Mouse (Mus musculus) cerebellum, adult 2 months (tissue): ENCODE measurements around the gene Bbs9. TPM values are rescaled to one million over a fixed set of nuclear protein-coding genes. Genes with fewer than 3 reads are reported as not detected.

Experiments
- DNase-seq, 2 experiments: peaks; one replicate each; pipeline ENCODE4 v3.0.0; 2021
- H3K27ac ChIP-seq: fragments of 200-500 bp; 2 replicates; pipeline ENCODE4 v1.5.1; 2012; ENCODE audit warnings: low read length, control low read depth, inconsistent platforms; ENCODE audit not compliant: insufficient read depth
- H3K27me3 ChIP-seq: fragments of 200-500 bp; 2 replicates; pipeline ENCODE4 v1.6.1; 2012; ENCODE audit warnings: inconsistent platforms, mild to moderate bottlenecking, low read length, moderate library complexity; ENCODE audit not compliant: control insufficient read depth, insufficient read depth
- H3K4me1 ChIP-seq: fragments of 200-500 bp; 2 replicates; pipeline ENCODE4 v1.6.1; 2011; ENCODE audit warnings: low read length; ENCODE audit not compliant: control insufficient read depth, insufficient read depth
- H3K4me3 ChIP-seq: fragments of 200-500 bp; replicated peaks from 2 replicates; pipeline ENCODE3; 2011; ENCODE audit warnings: mild to moderate bottlenecking, low read depth, low read length, control low read depth; ENCODE audit not compliant: insufficient read depth
- CTCF ChIP-seq: fragments of 200-500 bp; IDR thresholded peaks from 2 replicates; pipeline ENCODE4 v1.5.1; 2011; ENCODE audit warnings: low read depth, mild to moderate bottlenecking, control low read depth, low read length, moderate library complexity, borderline replicate concordance; ENCODE audit not compliant: insufficient read depth
- POLR2A ChIP-seq: fragments of 200-500 bp; IDR thresholded peaks from 2 replicates; pipeline ENCODE4 v1.6.1; 2011; ENCODE audit warnings: low read length, control low read depth, borderline replicate concordance; ENCODE audit not compliant: insufficient read depth
- WGBS: fragments of 180-500 bp; shearing (Covaris S2); methylation state at CpG from one replicate; pipeline ENCODE4 v1.1.7; 2018; 5-methylcytosine and 5-hydroxymethylcytosine counted together
- polyA plus RNA-seq: library from polyadenylated mRNA; depleted of rRNA; stranded (reverse); fragments of >200 nt; gene quantifications from 2 replicates; pipeline ENCODE4 v1.2.3, GENCODE M21; 2012

The Bbs9 gene
- polyA plus RNA-seq, 1 experiment: 15.4 TPM

- TF ChIP-seq CTCF (no peak), POLR2A (no peak)
- no peak for DNase-seq
- Histone ChIP-seq H3K27ac (no peak overlapping the region), H3K4me1 (peaks cover under 1% of the 10 kb centered on the region; the same call in 1 of the 2 replicates), H3K4me3 (no peak overlapping the region), H3K27me3 (no peaks in the 10 kb centered on the region)
- 80% methylated on average over 6 of the region's 6 CpGs for WGBS
Observed at GRCm38 (mm10) chr9:22754081-22754672, 278.7 kb downstream of the Bbs9 start.

GRCm38 (mm10) chr9:22758487-22758886 lies 283.0 kb downstream of the Bbs9 start:
- peaks cover 10% of the 10 kb centered on the region for H3K4me1 ChIP-seq
- TF ChIP-seq CTCF (no peak), POLR2A (no peak)
- 93% methylated on average over 3 of the region's 3 CpGs for WGBS
- H3K27me3 ChIP-seq: no peaks in the 10 kb centered on the region
- no peak overlapping the region for H3K4me3 ChIP-seq
- DNase-seq: no peak
- H3K27ac ChIP-seq: no peak overlapping the region

GRCm38 (mm10) chr9:22759241-22759640 lies 283.7 kb downstream of the Bbs9 start:
- H3K27ac ChIP-seq: no peak overlapping the region
- DNase-seq: peak; percentile 17 to 31
- 95% methylated on average over 3 of the region's 3 CpGs for WGBS
- no peaks in the 10 kb centered on the region for H3K27me3 ChIP-seq
- H3K4me1 ChIP-seq: peaks cover 10% of the 10 kb centered on the region
- H3K4me3 ChIP-seq: no peak overlapping the region
- no peak for TF ChIP-seq POLR2A
- no peak for TF ChIP-seq CTCF

- H3K27ac ChIP-seq: no peak overlapping the region
- H3K4me1 ChIP-seq: peaks cover 10% of the 10 kb centered on the region
- H3K27me3 ChIP-seq: no peaks in the 10 kb centered on the region
- peak; percentile 18 to 80 for DNase-seq
- no peak for TF ChIP-seq CTCF
- TF ChIP-seq POLR2A: no peak
- 21% methylated on average over 4 of the region's 4 CpGs for WGBS
- no peak overlapping the region for H3K4me3 ChIP-seq
Observed at GRCm38 (mm10) chr9:22760376-22760775, 284.9 kb downstream of the Bbs9 start.

GRCm38 (mm10) chr9:22761487-22761886 lies 286.0 kb downstream of the Bbs9 start:
- Histone ChIP-seq H3K27ac (no peak overlapping the region), H3K4me3 (no peak overlapping the region), H3K4me1 (peaks cover 10% of the 10 kb centered on the region), H3K27me3 (no peaks in the 10 kb centered on the region)
- 97% methylated on average over 8 of the region's 8 CpGs for WGBS
- TF ChIP-seq CTCF (no peak), POLR2A (no peak)
- DNase-seq: no peak

GRCm38 (mm10) chr9:22765618-22766220 lies 290.2 kb downstream of the Bbs9 start:
- Histone ChIP-seq H3K4me3 (no peak overlapping the region), H3K27ac (no peak overlapping the region), H3K4me1 (peaks cover 4% of the 10 kb centered on the region), H3K27me3 (no peaks in the 10 kb centered on the region)
- 88% methylated on average over 4 of the region's 4 CpGs for WGBS
- TF ChIP-seq CTCF: no peak
- DNase-seq: no peak

GRCm38 (mm10) chr9:22767154-22767553 lies 291.6 kb downstream of the Bbs9 start:
- no peak overlapping the region for H3K27ac ChIP-seq
- no peak overlapping the region for H3K4me3 ChIP-seq
- H3K27me3 ChIP-seq: no peaks in the 10 kb centered on the region
- no peaks in the 10 kb centered on the region for H3K4me1 ChIP-seq
- DNase-seq: no peak
- WGBS: 95% methylated on average over 5 of the region's 5 CpGs
- TF ChIP-seq CTCF: no peak
- TF ChIP-seq POLR2A: no peak

- no peaks in the 10 kb centered on the region for H3K27me3 ChIP-seq
- H3K4me1 ChIP-seq: no peaks in the 10 kb centered on the region
- no peak overlapping the region for H3K27ac ChIP-seq
- TF ChIP-seq POLR2A: no peak
- TF ChIP-seq CTCF: no peak
- no peak for DNase-seq
- no peak overlapping the region for H3K4me3 ChIP-seq
- WGBS: 64% methylated on average over 3 of the region's 3 CpGs
Observed at GRCm38 (mm10) chr9:22767860-22768259, 292.3 kb downstream of the Bbs9 start.
